8 mouse cellular contexts compared by ENCODE assay signal in the genomic region with DNA sequence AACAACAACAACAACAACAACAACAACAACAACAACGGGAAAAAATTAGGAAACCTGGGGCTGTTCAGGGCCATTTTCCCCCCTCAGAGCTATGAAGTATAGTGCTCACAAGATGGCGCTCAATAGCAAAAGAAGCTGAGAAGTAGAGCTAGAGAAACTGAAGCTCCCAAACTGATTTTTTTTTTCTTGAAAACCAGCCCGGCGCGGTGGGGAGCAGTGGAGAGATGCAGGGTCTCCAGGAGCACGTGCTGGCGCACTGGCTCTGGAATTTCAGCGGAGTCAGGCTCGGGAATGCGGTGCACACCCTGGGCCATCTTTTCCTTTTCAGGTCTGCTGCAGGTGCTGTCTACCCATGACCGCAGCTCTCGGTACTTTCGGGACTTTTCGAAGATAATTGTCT.
A peak's percentile ranks its signal among the peaks of the same experiment; 100 is the strongest.
DNase-seq lines count a peak whose midpoint lies in the region; ATAC-seq and TF ChIP-seq lines count a peak whose summit lies in the region.

No protein-coding gene starts in this region.

- no peak for DNase-seq in gastrocnemius, adult 2 months
- no peak for DNase-seq in gastrocnemius, postnatal 14 days
- DNase-seq in c-Kit-positive CD71-positive TER-119-positive erythroid progenitor cells, embryonic 14.5 days (ENCODE audit: low spot score): peak; percentile 6
- peak; percentile 80 for DNase-seq in forebrain, postnatal 0 days
- peak; percentile 71 for DNase-seq in induced T-regulatory cell, adult 2 months (ENCODE audit: low read depth)
- DNase-seq in left cerebral cortex, adult 18-20 months (ENCODE audit: low spot score in 2 of 2): peak; percentile 30 to 35
- DNase-seq in splenic B cell, adult 2 months (ENCODE audit: low read depth, low spot score): peak; percentile 25

- H3K9ac ChIP-seq in forebrain, postnatal 0 days: peak overlapping the region; percentile 29; the same call in 1 of the 2 replicates

- peak overlapping the region; percentile 65 for H3K4me3 ChIP-seq in gastrocnemius, adult 2 months
- peak overlapping the region; percentile 30 for H3K4me3 ChIP-seq in forebrain, postnatal 0 days (ENCODE audit: low read depth, low read length)

- H3K9me3 ChIP-seq in forebrain, postnatal 0 days (ENCODE audit: low read length): no peaks in the 10 kb centered on the region

- 0 out of 2 replicates have a peak, but pooled peaks cover 3% of the 10 kb centered on the region for H3K4me1 ChIP-seq in forebrain, postnatal 0 days (ENCODE audit: insufficient read depth)

- H3K27me3 ChIP-seq in forebrain, postnatal 0 days (ENCODE audit: insufficient read depth, low read length): no peaks in the 10 kb centered on the region
- H3K27me3 ChIP-seq in splenic B cell, adult 2 months (ENCODE audit: control insufficient read depth, insufficient read depth, low read length, poor library complexity, severe bottlenecking): no peaks in the 10 kb centered on the region

- H3K27ac ChIP-seq in gastrocnemius, adult 2 months: no peak overlapping the region
- no peak overlapping the region for H3K27ac ChIP-seq in forebrain, postnatal 0 days (ENCODE audit: low read depth, low read length)

- WGBS in forebrain, postnatal 0 days: 15% methylated on average over 14 of the region's 14 CpGs

- TF ChIP-seq CTCF in gastrocnemius, adult 2 months (IDR thresholded peaks at IDR 0.05): peak; percentile 58
- peak; percentile 72 for TF ChIP-seq CTCF in forebrain, postnatal 0 days (IDR thresholded peaks at IDR 0.05; ENCODE audit: low read depth)

- intact Hi-C loops in gastrocnemius, adult 2 months (cut with DNase I): no loop called here
- intact Hi-C loops in gastrocnemius, postnatal 14 days (cut with DNase I; ENCODE audit: low total_unique reads): no loop called here

- ATAC-seq in forebrain, postnatal 0 days: peak; percentile 80
- ATAC-seq in megakaryocyte progenitor cell, adult 5-6 weeks (replicated peaks; ENCODE audit: poor library complexity): peak; percentile 95

- H3K36me3 ChIP-seq in forebrain, postnatal 0 days (ENCODE audit: insufficient read depth): no peaks in the 10 kb centered on the region
- H3K36me3 ChIP-seq in splenic B cell, adult 2 months (ENCODE audit: control insufficient read depth, insufficient read depth, low read length, poor library complexity, severe bottlenecking): no peaks in the 10 kb centered on the region

- H3K4me2 ChIP-seq in forebrain, postnatal 0 days (ENCODE audit: low read depth): peak overlapping the region; percentile 54

Comparison
In these comparisons a context has a peak if more than half of its experiments do, and no peak if none do; other contexts are left out.
1. DNase-seq: peak in c-Kit-positive CD71-positive TER-119-positive erythroid progenitor cells, embryonic 14.5 days (single experiment), forebrain, postnatal 0 days (single experiment), induced T-regulatory cell, adult 2 months (single experiment), left cerebral cortex, adult 18-20 months (2 of 2) and splenic B cell, adult 2 months (single experiment); none in gastrocnemius, adult 2 months (single experiment) and gastrocnemius, postnatal 14 days (single experiment).